Mouse (Mus musculus) olfactory bulb, adult 2 months (tissue): ENCODE results near the gene B3glct. TPM values are rescaled to one million over a fixed set of nuclear protein-coding genes. Genes with fewer than 3 reads are reported as not detected.

Experiments
- H3K27ac ChIP-seq: fragments of 200-500 bp; 2 replicates; pipeline ENCODE4 v1.5.1; 2012; ENCODE audit warnings: low read depth, low read length; ENCODE audit not compliant: insufficient read depth
- H3K4me1 ChIP-seq: fragments of 200-500 bp; 2 replicates; pipeline ENCODE4 v1.6.1; 2012; ENCODE audit warnings: low read length; ENCODE audit not compliant: control insufficient read depth, insufficient read depth
- H3K4me3 ChIP-seq: fragments of 200-500 bp; 2 replicates; pipeline ENCODE4 v1.5.1; 2012; ENCODE audit warnings: mild to moderate bottlenecking, low read depth, low read length, moderate library complexity; ENCODE audit not compliant: insufficient read depth
- CTCF ChIP-seq: fragments of 200-500 bp; IDR thresholded peaks from 2 replicates; pipeline ENCODE4 v1.5.1; 2012; ENCODE audit warnings: low read depth, mild to moderate bottlenecking, low read length, moderate library complexity; ENCODE audit not compliant: insufficient read depth
- POLR2A ChIP-seq: fragments of 200-500 bp; IDR thresholded peaks from 2 replicates; pipeline ENCODE4 v1.6.1; 2012; ENCODE audit warnings: mild to moderate bottlenecking, low read depth, low read length, moderate library complexity; ENCODE audit not compliant: insufficient read depth
- WGBS: fragments of 180-500 bp; shearing (Covaris S2); methylation state at CpG from one replicate; pipeline ENCODE4 v1.1.7; 2018; 5-methylcytosine and 5-hydroxymethylcytosine counted together
- polyA plus RNA-seq: library from polyadenylated mRNA; stranded (reverse); fragments of >200 nt; gene quantifications from 2 replicates; pipeline ENCODE4 v1.2.4, GENCODE M21; 2012; ENCODE audit warnings: low replicate concordance; ENCODE audit not compliant: missing spikeins, insufficient read depth, insufficient read length

The B3glct gene
- polyA plus RNA-seq, 1 experiment, result not detected

DNA sequence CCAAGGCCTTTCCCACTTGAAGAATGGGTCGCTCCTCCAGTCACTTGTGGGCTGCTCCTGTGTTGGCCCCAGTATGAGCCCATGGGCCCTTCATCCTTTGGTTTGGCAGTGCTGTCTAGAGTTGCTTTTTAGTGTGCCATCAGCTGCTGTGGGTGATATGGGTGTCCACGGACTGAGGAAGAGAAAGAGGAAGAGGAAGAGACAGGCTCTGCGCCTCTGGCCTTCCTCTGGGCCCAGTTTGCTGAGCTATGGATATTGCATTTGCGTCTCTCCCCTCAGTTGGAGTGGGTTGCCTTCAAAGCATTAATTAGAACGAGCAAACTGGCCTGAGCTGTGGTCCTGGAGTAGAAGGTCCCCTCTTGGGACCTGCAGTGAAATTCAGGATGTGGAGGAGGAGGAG lies 11.8 kb downstream of the B3glct start:
- H3K4me3 ChIP-seq, result no peak overlapping the region
- no peak overlapping the region for H3K27ac ChIP-seq
- no peak for TF ChIP-seq POLR2A
- TF ChIP-seq CTCF, result no peak
- peaks cover 24% of the 10 kb centered on the region for H3K4me1 ChIP-seq
- WGBS, result 84% methylated on average over 5 of the region's 5 CpGs

DNA sequence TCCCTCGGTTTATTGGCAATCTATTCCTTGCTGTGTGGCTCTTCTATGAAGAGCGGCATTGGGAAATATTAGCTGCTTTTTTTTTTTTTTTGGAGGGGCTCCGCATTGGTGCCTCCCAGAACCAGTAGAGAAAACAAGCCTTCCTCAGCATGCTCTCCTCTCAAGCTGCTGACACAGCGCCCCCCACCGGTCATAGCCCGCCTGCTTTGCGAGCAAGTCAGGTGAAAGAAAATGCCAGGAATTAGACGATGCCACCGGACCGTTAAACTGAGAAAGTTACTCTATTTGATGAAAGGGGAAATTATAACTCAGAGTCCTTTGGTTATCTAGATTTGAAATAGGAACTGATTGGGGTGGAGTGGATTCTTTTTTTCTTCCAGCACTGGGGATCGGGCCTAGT lies 14.5 kb downstream of the B3glct start:
- H3K4me3 ChIP-seq, result no peak overlapping the region
- peak; percentile 56; the same call in 1 of the 2 replicates for TF ChIP-seq CTCF
- TF ChIP-seq POLR2A, result no peak
- 31% methylated on average over 11 of the region's 11 CpGs for WGBS
- no peak overlapping the region for H3K27ac ChIP-seq
- peaks cover 27% of the 10 kb centered on the region for H3K4me1 ChIP-seq

DNA sequence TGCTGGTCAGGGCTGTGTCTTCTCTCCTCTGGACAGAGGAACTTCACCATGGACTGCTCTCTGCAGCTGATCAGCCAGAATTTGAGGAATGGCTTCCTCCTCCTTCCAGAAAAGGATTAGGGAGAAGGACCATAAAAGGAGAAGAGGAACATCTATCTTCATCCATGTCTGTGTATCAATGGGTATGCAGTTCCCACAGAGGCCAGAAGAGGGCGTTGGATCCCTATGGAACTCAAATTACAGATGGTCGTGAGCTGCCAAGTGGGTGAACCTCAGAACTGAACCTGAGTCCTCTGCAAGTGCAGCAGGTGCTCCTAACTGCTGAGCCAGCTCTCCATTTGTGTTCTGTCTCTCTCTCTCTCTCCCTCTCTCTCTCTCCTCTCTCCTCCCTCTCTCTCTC lies 15.2 kb downstream of the B3glct start:
- H3K4me1 ChIP-seq, result peaks cover 27% of the 10 kb centered on the region
- no peak overlapping the region for H3K27ac ChIP-seq
- no peak for TF ChIP-seq POLR2A
- TF ChIP-seq CTCF, result 0 out of 2 replicates have a peak, but pooled peaks have one; percentile 9
- WGBS, result 90% methylated on average over 2 of the region's 2 CpGs
- H3K4me3 ChIP-seq, result no peak overlapping the region

DNA sequence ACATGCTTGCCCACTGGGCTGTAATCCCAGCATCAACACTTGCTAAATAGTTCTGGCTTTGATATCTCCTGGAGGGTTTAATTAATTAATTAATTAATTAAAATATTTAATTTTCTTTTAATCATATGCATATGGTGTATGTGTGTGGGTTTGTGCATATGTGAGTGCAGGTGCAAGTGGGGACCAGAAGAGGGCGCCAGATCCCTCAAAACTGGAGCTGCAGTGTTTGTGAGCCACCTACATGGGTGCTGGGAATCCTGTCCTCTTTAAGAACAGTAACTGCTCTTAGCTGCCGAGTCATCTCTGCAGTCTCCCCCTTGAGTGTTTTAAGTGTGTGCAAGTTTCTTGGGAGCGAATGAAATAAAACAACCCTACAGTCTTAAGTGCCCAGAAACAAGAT lies 15.9 kb downstream of the B3glct start:
- no peak overlapping the region for H3K4me3 ChIP-seq
- TF ChIP-seq CTCF (no peak), POLR2A (no peak)
- H3K4me1 ChIP-seq, result peaks cover 24% of the 10 kb centered on the region
- no peak overlapping the region for H3K27ac ChIP-seq
- 81% methylated on average over 3 of the region's 3 CpGs for WGBS

DNA sequence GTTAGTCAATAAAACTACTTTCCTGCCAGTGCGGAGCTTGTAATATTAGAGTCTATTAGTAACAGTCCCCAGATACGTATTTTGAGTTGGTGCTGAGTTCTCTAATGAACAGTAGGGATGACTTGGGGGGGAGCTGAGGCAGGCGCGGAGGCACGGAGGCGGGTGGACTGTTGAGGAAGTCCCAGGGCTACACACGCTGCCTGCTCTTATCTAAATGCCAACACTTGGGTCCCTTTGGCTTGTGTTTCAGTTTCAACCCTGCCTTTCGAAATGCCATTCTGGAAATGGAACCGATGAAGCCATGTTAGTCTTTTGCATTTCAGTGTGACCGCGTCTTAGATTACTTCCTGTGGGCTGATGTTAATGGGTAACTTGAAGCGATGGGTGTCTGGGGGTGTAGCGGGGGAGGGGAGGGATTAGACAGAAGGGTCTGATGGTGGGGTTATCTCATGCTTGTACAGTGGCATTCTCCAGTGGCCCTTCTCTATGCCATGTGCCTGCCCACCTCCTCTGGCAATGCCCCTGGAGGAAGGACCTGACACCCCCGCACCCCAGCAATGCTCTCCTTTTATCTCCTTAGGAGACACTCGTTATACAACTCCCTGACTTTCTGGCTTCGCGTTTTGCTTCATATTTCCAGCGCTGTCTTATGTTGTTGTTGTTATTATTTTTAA lies 17.2 kb downstream of the B3glct start:
- peaks cover 15% of the 10 kb centered on the region for H3K4me1 ChIP-seq
- TF ChIP-seq POLR2A (no peak), CTCF (no peak)
- H3K27ac ChIP-seq, result no peak overlapping the region
- H3K4me3 ChIP-seq, result no peak overlapping the region
- 81% methylated on average over 18 of the region's 18 CpGs for WGBS

DNA sequence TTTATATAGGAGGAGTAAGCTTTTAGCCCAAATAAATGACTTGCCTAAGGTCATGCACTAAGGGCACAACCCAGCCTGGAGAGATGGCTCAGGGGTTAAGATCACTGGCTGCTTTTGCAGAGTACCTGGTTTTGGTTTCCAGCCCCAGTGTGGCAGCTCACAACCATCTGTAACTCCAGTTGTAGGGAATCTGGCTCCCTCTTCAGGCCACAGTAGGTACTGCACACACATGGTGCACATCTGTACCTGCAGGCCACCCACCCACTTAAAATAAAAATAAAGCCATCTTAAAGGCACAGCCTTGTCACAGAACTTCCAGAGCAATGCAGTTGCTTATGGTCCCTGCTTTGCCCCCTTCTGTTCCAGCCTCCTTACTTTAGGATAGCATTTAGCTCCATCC lies 24.7 kb downstream of the B3glct start:
- TF ChIP-seq CTCF (no peak), POLR2A (no peak)
- no peaks in the 10 kb centered on the region for H3K4me1 ChIP-seq
- H3K27ac ChIP-seq, result no peak overlapping the region
- H3K4me3 ChIP-seq, result no peak overlapping the region

DNA sequence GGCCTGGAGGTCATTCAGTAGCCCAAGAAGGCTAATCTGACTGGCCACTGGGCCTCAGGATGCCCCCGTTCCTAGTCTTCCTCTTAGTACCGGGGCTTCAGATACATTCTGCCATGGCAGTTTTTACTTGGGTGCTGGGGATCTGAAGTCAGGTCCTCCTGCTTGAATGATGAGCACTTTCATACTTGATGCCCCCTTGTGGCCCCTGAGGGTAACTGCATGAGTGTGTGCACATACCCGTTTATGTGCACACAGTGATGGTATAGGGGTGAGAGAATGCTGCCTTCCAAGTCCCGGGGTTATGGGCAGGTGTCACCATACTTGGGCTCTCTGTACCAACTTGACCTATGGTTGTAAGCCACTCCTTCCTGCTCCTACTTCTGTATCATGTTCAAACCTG lies 33.5 kb downstream of the B3glct start:
- Histone ChIP-seq H3K27ac (no peak overlapping the region), H3K4me3 (no peak overlapping the region), H3K4me1 (peaks cover 3% of the 10 kb centered on the region; the same call in 1 of the 2 replicates)
- TF ChIP-seq CTCF, result no peak
- no peak for TF ChIP-seq POLR2A
- WGBS, result 97% methylated on average over 4 of the region's 4 CpGs

DNA sequence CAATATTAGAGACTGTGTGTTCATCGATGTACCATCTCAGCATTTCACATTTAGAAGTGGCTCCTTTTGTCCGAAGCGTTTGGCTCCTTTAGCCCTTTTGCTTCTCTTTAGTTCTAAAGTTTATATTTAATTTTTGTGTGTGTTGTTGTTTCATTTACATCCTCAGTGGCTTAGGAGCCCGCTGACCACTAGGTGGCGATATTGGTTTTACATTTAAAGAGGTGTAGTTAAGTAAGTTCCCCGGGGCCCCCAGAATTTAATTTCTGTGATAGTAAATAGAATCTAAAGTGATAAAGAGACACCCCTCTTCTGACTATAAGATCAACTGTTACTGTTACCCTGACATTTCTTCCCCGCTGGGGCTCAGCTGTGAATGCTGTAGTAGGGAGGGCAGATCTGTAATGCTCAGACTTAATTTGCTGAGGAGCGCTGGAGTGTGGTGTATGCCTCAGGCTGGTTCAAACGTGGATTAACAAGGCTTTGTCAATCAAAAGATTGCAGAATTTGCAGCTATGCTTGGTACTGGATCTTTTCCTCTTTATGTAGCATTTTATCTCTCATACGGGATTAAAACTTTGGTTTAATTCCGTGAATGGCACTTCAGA lies 35.2 kb downstream of the B3glct start:
- no peak overlapping the region for H3K27ac ChIP-seq
- no peak for TF ChIP-seq POLR2A
- no peak for TF ChIP-seq CTCF
- no peak overlapping the region for H3K4me3 ChIP-seq
- 38% methylated on average over 11 of the region's 11 CpGs for WGBS
- peaks cover 3% of the 10 kb centered on the region; the same call in 1 of the 2 replicates for H3K4me1 ChIP-seq

DNA sequence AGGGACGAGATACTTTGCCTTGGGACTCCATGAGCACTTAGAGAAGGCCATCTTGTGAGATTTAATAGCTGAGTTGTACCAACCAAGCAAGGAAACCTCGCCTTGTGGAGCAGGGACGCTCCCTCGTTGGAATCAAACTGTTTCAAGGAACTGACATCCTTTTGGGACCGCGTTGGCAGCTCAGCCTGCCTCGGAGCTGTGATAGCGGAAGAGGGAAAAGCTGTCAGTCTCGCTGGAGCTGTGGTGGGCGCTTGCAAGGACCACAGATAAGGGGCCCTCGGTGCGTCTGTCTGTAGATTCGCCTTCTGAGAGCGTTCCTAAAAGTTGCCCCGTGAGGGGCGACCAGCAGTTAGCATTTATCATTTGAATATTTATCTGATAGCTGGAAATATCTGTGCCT lies 35.8 kb downstream of the B3glct start:
- WGBS, result 77% methylated on average over 16 of the region's 16 CpGs
- no peak overlapping the region for H3K4me3 ChIP-seq

More for the DNA sequence above, 35.8 kb downstream of the B3glct start:
- TF ChIP-seq POLR2A (no peak), CTCF (no peak)
- no peak overlapping the region for H3K27ac ChIP-seq
- H3K4me1 ChIP-seq, result peaks cover 3% of the 10 kb centered on the region; the same call in 1 of the 2 replicates
